Mouse (Mus musculus): ENCODE measurements around the gene Nacc1.
"Not testable (repeated sequence)": the region's sequence is repeated elsewhere in the genome, so short reads cannot be mapped to it uniquely, and the experiment has no call there.

The Nacc1 gene

GRCm38 (mm10) chr8:84698288-84698687, 10.6 kb upstream of the Nacc1 start:
- no peak for DNase-seq

DNA sequence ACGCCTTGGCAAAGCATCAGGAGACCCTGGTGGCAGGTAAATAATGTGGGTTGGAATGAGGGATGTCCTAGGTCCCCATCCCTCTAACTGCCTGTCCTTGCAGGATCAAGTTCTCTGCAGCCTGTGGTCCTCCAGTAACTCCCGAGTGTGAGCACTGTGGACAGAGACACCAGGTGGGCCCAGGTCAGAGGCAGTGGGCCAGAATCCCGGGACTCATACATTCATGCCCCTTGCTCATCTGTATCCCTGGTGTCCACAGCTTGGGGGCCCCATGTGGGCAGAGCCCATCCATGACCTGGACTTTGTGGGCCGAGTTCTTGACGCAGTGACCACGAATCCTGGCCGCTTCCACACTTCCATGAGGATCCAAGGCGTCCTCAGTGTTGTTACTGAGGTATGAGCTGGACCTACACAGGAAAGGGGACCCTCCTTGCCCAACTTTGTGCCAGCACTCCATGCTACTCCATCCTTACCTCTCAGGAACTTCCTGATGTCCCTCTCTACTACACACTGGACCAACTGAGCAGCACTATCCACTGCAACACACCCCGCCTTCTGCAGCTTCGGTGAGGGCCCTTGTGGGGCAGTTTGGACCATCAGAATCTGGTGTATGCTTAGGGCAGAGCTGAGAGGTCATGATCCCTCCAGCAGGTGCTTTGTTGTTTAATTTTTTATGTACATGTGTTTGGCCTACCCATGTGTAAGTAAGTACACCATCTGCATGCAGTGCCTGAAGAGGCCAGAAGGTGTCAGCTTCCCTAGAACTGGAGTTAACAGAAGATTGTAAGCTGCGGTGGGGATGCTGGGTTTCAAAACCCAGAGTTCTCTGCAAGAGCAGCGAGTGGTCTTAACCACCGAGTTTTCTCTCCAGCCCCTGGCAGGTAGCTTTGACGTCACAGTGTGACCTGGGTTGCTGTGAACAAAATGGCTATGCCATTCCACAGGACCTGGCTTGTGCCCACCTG, 9.8 kb upstream of the Nacc1 start:
- DNase-seq: no peak

DNA sequence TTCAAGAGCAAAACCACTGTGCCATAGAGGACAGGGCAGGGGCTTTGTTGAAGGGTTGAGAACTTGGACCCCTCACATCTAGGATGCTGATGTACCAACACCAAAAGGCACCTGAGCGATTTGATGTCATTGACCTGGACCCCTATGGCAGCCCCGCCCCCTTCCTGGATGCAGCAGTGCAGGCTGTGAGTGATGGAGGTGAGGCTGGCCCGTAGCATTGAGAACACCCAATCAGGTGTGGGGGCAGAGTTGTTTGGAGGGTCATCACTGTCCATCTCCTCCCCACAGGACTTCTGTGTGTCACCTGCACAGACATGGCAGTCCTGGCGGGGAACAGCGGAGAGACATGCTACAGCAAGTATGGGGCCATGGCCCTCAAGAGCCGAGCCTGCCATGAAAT, 7.5 kb upstream of the Nacc1 start:
- DNase-seq: no peak

- no peak for DNase-seq
Observed at GRCm38 (mm10) chr8:84693332-84693731, 5.7 kb upstream of the Nacc1 start.

GRCm38 (mm10) chr8:84689091-84689915, 1.6 kb upstream of the Nacc1 start:
- peak; percentile 85 for DNase-seq

GRCm38 (mm10) chr8:84687003-84687704, 508 bp downstream of the Nacc1 start:
- peak; percentile 56 for DNase-seq

DNA sequence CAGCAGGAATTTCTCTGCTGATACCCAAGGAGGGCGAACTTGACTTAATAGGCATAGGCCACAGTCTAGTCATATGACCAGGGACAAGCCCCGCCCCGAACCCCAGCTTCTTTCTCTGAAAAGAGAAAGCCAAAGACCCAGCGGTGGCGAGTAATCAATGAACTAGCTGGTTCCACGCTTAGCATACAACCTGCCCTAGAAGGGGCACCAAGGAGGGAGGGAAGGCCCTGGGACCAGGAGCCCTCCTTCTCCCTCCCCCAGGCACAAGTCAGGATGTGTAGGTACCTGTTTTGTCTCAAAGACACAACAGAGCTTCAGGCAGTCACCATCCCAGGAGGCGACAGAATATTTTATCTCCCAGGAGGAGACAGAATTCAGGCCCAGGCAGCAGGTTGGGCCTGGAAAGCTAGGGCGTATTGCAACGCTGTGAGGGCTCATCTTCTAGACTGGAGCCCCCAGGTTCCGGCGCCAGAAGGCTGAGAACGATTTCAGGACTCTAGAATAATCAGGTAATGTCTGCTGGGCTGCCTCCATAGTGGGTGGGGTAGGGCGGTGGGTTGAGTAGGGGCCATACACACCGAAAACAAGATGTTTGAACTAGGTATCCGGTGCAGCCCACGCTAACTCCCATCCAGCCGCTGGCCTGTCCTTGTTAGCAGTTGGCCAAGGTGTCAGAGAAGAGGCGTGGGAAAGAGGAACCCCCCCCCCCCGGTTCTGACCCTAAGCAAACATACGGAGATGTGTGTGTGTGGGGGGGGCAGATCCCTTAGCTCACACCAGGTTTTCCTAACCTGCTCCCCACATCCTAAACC, 1.3 kb downstream of the Nacc1 start, which contains the start of gene Trmt1:
Gene Trmt1 (plus strand): TSS at position 117 of the 812 bp plus-strand sequence.
- no peak for DNase-seq

DNA sequence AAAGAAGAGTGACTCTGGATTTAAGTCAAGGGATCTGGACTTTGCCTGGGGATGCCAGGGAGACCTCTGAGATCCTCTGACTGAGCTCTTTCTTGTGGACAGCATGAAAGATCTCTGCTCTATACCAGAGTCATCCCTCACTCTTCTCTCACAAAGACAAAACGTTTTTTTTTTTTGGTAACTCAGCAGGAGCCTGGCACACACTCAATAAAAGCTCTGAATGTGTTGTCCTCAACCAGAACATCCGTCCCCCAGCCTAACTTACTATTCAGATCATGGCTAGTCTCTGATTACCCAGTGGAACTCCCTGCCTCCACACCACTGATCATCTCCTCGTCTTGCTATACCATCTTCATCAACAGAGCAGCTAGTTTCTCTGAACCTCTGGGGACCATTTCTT, 3.1 kb downstream of the Nacc1 start:
- no peak for DNase-seq

- DNase-seq: no peak
Observed at GRCm38 (mm10) chr8:84682257-84682656, 5.4 kb downstream of the Nacc1 start.

GRCm38 (mm10) chr8:84681476-84681875, 6.2 kb downstream of the Nacc1 start:
- no peak for DNase-seq

GRCm38 (mm10) chr8:84677305-84677704, 10.4 kb downstream of the Nacc1 start:
- no peak for DNase-seq

DNA sequence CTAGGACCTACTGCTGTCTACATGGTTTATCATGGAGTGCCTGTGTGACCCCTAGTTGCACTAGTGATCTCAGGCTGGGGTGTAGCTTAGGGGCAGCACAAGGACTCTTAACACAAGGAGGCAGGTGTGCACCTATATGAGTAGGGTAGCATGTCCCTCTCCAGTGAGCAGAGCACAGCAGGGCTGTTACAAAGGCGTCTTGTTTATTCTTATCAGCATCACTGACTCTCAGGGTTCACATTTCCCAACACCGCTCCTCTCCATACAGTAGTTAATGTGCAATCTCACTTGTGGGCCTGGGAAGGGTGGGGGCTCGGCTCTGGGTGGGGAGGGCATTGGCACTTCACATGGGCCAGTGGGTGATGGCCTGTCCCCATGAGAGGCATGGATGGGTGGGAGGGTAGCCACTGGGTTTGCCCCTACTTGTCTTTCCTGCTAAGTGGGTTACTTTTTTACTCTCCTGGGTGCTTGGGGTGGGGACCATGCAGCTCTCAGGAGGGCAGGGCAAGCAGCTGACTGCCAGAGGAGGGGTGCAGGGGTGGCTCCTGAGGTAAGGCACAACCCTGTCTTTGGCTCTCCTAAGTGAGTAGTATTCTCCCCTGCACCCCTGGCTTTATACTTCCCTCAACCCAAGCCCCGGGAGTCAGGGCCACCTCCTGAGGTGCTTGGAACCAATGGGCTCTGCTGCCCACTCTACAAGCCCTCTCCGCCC, 17.2 kb downstream of the Nacc1 start:
- not testable (repeated sequence) for DNase-seq

DNA sequence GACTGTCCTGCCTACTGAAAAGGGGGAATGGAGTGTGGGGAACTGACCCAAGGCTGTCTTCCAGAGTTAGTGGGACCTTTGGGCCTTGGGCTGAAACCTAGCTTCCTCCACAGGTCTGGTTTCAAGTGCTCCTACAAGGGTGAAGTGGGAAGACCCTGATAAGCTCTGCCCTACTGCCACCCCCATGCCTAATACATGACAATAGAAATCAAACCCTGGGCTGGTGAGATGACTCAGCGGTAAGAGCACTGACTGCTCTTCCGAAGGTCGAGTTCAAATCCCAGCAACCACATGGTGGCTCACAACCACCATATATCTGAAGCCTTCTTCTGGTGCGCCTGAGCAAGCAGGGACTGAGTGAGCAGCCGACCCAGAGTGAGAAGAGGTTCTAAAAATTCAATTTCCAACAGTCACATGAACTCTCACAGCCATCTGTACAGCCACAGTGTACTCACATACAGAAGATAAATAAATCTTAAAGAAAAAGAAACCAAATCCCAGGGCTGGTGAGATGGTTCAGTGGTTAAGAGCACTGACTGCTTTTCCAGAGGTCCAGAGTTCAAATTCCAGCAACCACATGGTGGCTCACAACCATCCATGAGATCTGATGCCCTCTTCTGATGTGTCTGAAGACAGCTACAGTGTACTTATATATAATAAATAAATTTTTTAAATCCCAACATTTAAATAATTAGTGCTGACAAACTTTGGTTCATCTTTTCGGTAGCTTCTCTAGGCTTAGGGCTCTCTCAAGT, 18.8 kb downstream of the Nacc1 start:
- no peak for DNase-seq

DNA sequence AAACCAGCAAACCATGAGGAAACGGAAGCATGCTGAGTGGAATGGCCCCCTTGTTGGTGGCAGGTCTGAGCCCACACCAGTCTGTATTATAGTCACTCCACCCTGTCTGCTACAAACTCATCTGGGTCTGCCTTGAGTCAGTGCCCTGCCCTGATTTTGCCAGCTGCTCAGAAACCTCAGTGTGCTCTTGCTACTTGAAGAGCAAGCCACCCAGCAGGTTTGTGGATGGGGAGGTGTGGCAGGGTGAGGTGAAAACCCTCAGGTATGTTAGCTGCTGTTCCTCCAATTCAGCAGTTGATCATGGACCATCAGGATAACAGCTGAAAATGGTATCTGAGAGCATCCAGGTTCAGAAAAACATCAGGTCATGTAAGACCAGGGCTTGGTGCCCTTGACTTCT, 19.6 kb downstream of the Nacc1 start:
- DNase-seq: no peak

DNA sequence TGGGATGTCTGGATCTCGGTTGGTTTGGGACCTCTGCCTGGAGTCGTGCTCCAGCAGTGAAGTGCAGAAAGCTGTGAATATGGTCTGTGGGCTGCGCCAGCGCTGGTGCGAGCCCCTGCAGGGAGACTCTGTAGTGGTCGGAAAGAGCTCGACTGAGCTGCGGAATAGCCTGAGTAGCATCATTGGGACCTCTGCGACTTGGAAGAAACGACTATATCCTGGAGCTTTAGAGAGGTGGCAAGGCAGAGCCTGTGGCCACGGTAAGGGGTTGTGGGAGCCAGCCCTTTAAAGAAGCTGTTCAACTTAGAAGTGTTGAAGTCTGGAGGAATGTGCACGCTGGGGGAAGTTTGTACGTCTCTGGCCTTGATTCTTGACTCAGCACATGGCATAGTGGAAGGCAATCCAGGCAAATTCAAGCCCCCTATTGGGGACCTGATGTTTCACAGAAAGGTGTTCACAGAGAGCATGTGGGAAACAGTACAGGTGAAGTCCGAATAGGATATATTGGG, 22.2 kb downstream of the Nacc1 start:
- DNase-seq: no peak

- DNase-seq: peak; percentile 84
Observed at GRCm38 (mm10) chr8:84664566-84665384, 22.9 kb downstream of the Nacc1 start.

DNA sequence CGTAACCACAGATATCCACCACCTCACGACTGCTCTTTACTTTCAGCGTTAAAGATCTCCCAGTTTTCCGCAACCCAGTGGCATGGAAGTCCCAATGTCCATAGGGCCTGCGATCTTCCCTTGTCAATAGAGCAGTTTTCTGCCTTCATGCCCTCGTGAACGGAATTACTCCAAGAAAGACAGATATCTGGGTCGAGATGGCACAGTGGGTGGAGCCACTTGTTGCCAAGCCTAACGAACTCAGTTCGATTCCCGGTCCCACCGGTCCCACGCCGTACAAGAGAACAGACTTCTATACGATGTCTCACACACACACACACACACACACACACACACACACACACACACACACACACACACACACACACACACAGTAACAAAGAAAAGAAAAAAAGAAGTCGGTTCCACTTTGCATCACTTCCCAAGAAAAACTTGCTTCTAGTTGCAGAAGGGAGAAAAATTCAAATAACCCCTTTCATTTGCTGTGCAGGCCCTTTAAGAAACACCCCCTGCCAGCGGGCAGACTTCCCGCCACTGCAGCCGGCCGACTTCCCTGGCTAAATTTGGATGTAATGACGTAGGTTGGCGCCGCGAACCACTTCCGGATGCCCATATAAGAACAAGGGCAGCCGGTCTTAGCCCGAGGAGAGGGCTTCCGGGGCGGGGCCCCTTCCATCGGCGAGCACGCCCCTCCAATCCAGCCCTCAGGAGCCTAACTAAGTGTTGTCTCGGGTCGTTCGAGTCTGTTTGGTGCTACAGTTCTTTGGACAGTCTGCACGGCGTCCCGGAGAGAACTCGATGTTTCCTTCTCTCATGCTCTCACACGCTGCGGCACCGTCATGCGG, 24.0 kb downstream of the Nacc1 start:
- DNase-seq: peak; percentile 97

DNA sequence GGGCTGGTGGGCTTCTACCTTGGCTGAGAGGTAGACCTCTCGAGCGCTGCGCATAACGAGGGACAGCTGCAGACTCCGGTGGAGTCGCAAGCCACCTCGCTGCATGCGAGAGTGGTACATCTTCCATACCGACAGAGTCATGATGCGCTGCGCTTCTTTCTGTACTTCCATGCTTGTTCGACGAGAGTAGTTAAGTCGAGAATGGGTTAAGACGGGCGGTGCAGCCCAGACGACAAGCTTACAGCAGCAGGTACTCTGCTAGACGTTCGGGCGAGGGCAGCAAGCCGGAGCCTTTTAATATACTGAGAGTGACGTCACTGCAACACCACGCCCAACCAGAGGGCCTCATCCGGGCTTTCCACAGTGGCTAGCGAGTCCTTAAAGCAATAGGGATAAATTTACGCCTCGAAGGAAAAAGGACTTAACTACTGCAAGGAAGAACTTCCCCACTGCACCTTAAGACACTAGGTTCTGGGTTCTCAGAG, 25.0 kb downstream of the Nacc1 start, which contains the start of gene Ier2:
Gene Ier2 (minus strand): TSS at position 272 of the 485 bp plus-strand sequence.
- peak; percentile 93 for DNase-seq

Data from cerebellum, adult 11 months (tissue).